Mouse (Mus musculus): Measurements from ENCODE around the gene Sgpp1. TPM values are rescaled to one million over a fixed set of nuclear protein-coding genes. Genes with fewer than 3 reads are reported as not detected.

Sgpp1 gene
- total RNA-seq (2014; rRNA removed) (35.9 and 36.2 TPM in 2 replicates), polyA plus RNA-seq (2015; fragmentation: Nextera tagmentation; extraction: Ambion mirVana) (14.7 and 15.2 TPM in 2 replicates)

DNA sequence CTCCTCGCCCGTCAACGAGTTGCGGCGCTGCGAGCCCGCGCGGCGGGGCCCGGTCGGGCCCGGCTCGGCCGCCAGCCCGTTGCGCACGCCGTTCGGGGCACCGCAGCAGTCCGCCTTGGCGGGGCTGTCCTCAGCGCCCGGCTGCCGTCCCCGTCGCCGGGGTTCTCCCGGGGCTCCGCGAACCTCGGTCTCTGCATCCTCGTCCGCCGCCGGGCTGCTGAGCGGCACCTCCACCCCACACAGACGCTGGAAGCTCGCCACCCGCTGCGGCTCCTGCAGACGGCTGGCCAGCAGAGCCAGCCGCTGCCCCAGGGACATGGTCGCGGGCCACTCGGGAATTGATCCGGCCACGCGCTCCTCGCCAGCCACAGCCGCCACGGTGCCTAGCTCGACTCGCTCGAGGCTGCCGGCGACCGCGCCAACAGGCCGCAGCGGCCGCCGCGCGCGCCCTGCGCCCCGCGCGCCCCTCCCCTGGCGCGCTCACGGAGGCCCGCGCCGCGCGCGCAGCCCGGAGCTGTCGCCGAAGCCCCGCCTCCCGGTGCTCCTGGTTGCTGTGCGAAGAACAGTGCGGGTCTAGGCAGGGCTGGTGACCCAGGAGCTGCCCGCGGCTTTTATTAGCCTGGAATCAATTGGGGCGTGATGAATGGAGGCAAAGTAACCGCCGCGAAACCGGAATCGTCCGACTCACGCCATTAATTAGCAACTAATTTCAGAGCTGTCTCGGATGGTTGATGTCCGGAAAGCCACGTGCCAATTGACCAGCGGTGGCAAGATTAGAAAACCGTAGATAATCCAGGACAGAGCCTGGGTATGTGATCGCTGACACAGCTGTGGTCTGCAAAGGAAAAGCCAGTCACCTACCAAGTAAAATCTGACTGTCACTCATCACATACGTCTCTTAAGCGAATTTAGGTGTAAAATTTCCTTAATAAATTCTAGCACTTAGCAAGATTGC, at the start of gene Sgpp1:
Gene Sgpp1, minus strand, starts transcription at position 484 of the 955 bp plus-strand sequence.
- TF ChIP-seq CTCF (IDR thresholded peaks at IDR 0.05), result no peak
- under 1% methylated on average over 83 of the region's 105 CpGs for WGBS
- ATAC-seq (ENCODE audit: low FRiP score), result peak; percentile 95

GRCm38 (mm10) chr12:75784271-75784751, 48.8 kb upstream of the Sgpp1 start:
- Histone ChIP-seq H3K9me3 (ENCODE audit: low read length) (no peaks in the 10 kb centered on the region), H3K4me3 (ENCODE audit: low read depth, low read length) (no peak overlapping the region), H3K27ac (ENCODE audit: low read depth, low read length) (no peak overlapping the region), H3K27me3 (ENCODE audit: insufficient read depth, low read length) (no peaks in the 10 kb centered on the region), H3K4me2 (ENCODE audit: low read depth, low read length, poor library complexity, severe bottlenecking) (no peak overlapping the region), H3K4me1 (ENCODE audit: insufficient read depth, low read length) (no peaks in the 10 kb centered on the region), H3K9ac (replicated peaks; ENCODE audit: low read length, poor library complexity, severe bottlenecking) (no peak overlapping the region), H3K36me3 (ENCODE audit: insufficient read depth, low read length) (no peaks in the 10 kb centered on the region)
- no peak for TF ChIP-seq CTCF (IDR thresholded peaks at IDR 0.05)
- no peak for ATAC-seq (ENCODE audit: low FRiP score)
- no peak for DNase-seq (ENCODE audit: low spot score)
- WGBS, result 83% methylated on average over 2 of the region's 2 CpGs

More for the DNA sequence above, at the start of gene Sgpp1:
- DNase-seq (ENCODE audit: low spot score), result peak; percentile 87
- H3K4me3 ChIP-seq (ENCODE audit: low read depth, low read length), result peak within 1 kb of the TSS; percentile 92
- H3K27me3 ChIP-seq (ENCODE audit: insufficient read depth, low read length), result no peaks in the 10 kb centered on the region
- no peaks in the 10 kb centered on the region for H3K9me3 ChIP-seq (ENCODE audit: low read length)
- H3K27ac ChIP-seq (ENCODE audit: low read depth, low read length), result peak within 1 kb of the TSS; percentile 83
- H3K4me2 ChIP-seq (ENCODE audit: low read depth, low read length, poor library complexity, severe bottlenecking), result peak within 1 kb of the TSS; percentile 78
- H3K4me1 ChIP-seq (ENCODE audit: insufficient read depth, low read length), result peaks cover 7% of the 10 kb centered on the region; the same call in 1 of the 2 replicates
- peak within 1 kb of the TSS; percentile 93 for H3K9ac ChIP-seq (replicated peaks; ENCODE audit: low read length, poor library complexity, severe bottlenecking)
- no peaks in the 10 kb centered on the region for H3K36me3 ChIP-seq (ENCODE audit: insufficient read depth, low read length)

DNA sequence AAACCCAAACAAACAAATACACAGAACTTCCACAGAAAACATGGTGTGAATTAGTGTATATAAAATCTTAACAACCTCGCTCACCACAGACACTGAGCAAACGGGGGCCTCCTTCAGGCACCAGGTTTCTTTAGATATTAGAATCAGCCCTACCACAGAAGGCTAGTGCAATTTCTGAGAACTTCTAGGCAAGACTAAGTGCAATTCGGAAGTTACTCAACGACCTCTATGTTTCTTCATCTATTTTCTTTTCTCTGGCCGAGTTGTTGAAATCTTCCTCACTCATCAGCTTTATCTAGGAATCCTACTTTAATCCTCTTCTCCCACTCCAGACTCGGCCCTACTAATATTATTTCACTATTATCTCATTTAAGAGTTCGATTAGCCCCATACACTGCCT, 46.5 kb upstream of the Sgpp1 start:
- no peaks in the 10 kb centered on the region for H3K27me3 ChIP-seq (ENCODE audit: insufficient read depth, low read length)
- no peaks in the 10 kb centered on the region for H3K9me3 ChIP-seq (ENCODE audit: low read length)
- no peak for ATAC-seq (ENCODE audit: low FRiP score)
- H3K27ac ChIP-seq (ENCODE audit: low read depth, low read length), result no peak overlapping the region
- H3K4me1 ChIP-seq (ENCODE audit: insufficient read depth, low read length), result no peaks in the 10 kb centered on the region
- H3K36me3 ChIP-seq (ENCODE audit: insufficient read depth, low read length), result no peaks in the 10 kb centered on the region
- no peak overlapping the region for H3K9ac ChIP-seq (replicated peaks; ENCODE audit: low read length, poor library complexity, severe bottlenecking)
- no peak for DNase-seq (ENCODE audit: low spot score)
- H3K4me3 ChIP-seq (ENCODE audit: low read depth, low read length), result no peak overlapping the region
- WGBS, result 85% methylated on average over 7 of the region's 7 CpGs
- no peak for TF ChIP-seq CTCF (IDR thresholded peaks at IDR 0.05)
- no peak overlapping the region for H3K4me2 ChIP-seq (ENCODE audit: low read depth, low read length, poor library complexity, severe bottlenecking)

- Histone ChIP-seq H3K36me3 (ENCODE audit: insufficient read depth, low read length) (no peaks in the 10 kb centered on the region), H3K4me3 (ENCODE audit: low read depth, low read length) (no peak overlapping the region), H3K9ac (replicated peaks; ENCODE audit: low read length, poor library complexity, severe bottlenecking) (no peak overlapping the region), H3K9me3 (ENCODE audit: low read length) (no peaks in the 10 kb centered on the region), H3K27ac (ENCODE audit: low read depth, low read length) (no peak overlapping the region), H3K27me3 (ENCODE audit: insufficient read depth, low read length) (no peaks in the 10 kb centered on the region), H3K4me1 (ENCODE audit: insufficient read depth, low read length) (no peaks in the 10 kb centered on the region), H3K4me2 (ENCODE audit: low read depth, low read length, poor library complexity, severe bottlenecking) (no peak overlapping the region)
- no peak for TF ChIP-seq CTCF (IDR thresholded peaks at IDR 0.05)
- ATAC-seq (ENCODE audit: low FRiP score) (no peak), DNase-seq (ENCODE audit: low spot score) (no peak)
These were observed 45.9 kb upstream of the Sgpp1 start for GRCm38 (mm10) chr12:75781445-75781844.

GRCm38 (mm10) chr12:75772424-75773034, 37.0 kb upstream of the Sgpp1 start:
- no peak overlapping the region for H3K27ac ChIP-seq (ENCODE audit: low read depth, low read length)
- no peak overlapping the region for H3K4me3 ChIP-seq (ENCODE audit: low read depth, low read length)
- H3K4me2 ChIP-seq (ENCODE audit: low read depth, low read length, poor library complexity, severe bottlenecking), result no peak overlapping the region
- no peak for ATAC-seq (ENCODE audit: low FRiP score)
- H3K9me3 ChIP-seq (ENCODE audit: low read length), result no peaks in the 10 kb centered on the region
- WGBS, result 29% methylated on average over 3 of the region's 3 CpGs
- no peak overlapping the region for H3K9ac ChIP-seq (replicated peaks; ENCODE audit: low read length, poor library complexity, severe bottlenecking)
- TF ChIP-seq CTCF (IDR thresholded peaks at IDR 0.05), result peak; percentile 69
- no peaks in the 10 kb centered on the region for H3K36me3 ChIP-seq (ENCODE audit: insufficient read depth, low read length)
- no peaks in the 10 kb centered on the region for H3K27me3 ChIP-seq (ENCODE audit: insufficient read depth, low read length)
- peak; percentile 5 for DNase-seq (ENCODE audit: low spot score)
- no peaks in the 10 kb centered on the region for H3K4me1 ChIP-seq (ENCODE audit: insufficient read depth, low read length)

DNA sequence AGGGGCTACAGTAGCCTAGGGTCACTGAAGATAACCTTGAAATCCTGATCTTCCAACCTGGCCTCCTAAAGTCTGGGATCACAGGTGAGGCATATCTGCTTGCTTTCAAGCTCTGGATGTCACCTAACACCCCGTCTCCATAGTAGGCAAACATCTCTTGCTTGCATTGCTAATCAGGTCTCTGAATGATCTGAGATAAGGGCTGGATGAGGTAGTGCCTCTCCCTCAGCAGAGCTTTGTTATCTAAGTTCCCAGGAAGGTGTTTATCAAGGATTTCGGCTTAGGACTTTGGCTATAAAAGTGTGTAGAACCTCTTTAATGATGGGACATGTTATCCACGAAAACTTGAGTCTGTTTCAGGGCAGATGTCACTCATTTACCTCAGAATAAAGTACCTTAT, 35.9 kb upstream of the Sgpp1 start:
- no peaks in the 10 kb centered on the region for H3K36me3 ChIP-seq (ENCODE audit: insufficient read depth, low read length)
- DNase-seq (ENCODE audit: low spot score) (no peak), ATAC-seq (ENCODE audit: low FRiP score) (no peak)
- H3K9ac ChIP-seq (replicated peaks; ENCODE audit: low read length, poor library complexity, severe bottlenecking), result no peak overlapping the region
- H3K27ac ChIP-seq (ENCODE audit: low read depth, low read length), result no peak overlapping the region
- WGBS, result 76% methylated on average over 3 of the region's 3 CpGs
- no peaks in the 10 kb centered on the region for H3K9me3 ChIP-seq (ENCODE audit: low read length)
- H3K4me2 ChIP-seq (ENCODE audit: low read depth, low read length, poor library complexity, severe bottlenecking), result no peak overlapping the region
- TF ChIP-seq CTCF (IDR thresholded peaks at IDR 0.05), result no peak
- no peak overlapping the region for H3K4me3 ChIP-seq (ENCODE audit: low read depth, low read length)
- H3K4me1 ChIP-seq (ENCODE audit: insufficient read depth, low read length), result no peaks in the 10 kb centered on the region
- H3K27me3 ChIP-seq (ENCODE audit: insufficient read depth, low read length), result no peaks in the 10 kb centered on the region
